Mouse (Mus musculus) urinary bladder, postnatal 25 days (tissue): ENCODE results near the gene Angpt4.

ENCODE experiments used
- DNase-seq: peaks from one replicate; pipeline ENCODE4 v3.0.0; 2022; ENCODE audit warnings: low spot score

Gene Angpt4

DNA sequence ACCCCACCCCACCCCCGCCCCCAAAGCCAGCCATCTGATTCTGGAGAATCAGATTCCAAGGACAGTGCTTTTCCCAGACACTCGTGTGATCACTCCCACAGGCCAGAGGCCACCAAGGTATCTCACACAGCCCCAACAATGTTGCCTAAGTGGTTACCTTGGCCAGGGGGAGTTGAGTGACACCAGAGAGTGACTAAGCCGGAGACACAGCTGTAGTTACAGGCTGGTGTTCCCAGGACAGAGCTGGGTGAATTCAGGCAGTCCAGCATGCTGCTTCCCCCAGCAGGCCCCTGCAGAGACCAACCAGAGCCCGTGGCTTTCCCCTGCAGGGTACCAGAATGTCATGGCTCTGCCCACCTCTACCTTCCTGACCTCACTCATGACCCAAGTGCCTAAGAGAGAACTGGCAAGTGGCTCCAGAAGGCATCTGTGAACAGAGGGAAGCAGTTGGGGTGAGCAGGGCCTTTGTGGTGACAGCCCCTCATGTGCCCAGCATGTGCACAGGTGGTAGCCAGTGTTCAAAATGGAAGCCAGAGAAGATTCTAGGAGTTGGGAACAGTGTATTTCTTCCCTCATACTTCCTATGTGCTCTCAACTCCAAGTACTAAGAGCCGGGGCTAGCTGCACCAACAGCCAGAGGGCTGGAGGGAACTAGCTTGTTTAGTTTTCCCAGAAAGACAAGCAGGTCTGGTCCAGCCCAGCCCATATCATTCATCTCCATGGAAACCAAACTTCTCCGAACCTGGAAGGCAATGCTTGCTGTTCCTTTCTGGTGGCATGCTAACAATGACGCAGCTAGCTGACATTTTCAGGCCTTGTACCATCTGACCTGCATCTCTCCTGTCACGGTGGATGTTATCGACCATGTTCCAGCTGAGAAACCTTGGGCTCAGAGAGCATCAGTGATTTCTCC lies 50.5 kb downstream of the Angpt4 start:
- no peak for DNase-seq

- DNase-seq, result peak; percentile 79
These were observed 51.5 kb downstream of the Angpt4 start for GRCm38 (mm10) chr2:151962474-151962873.

DNA sequence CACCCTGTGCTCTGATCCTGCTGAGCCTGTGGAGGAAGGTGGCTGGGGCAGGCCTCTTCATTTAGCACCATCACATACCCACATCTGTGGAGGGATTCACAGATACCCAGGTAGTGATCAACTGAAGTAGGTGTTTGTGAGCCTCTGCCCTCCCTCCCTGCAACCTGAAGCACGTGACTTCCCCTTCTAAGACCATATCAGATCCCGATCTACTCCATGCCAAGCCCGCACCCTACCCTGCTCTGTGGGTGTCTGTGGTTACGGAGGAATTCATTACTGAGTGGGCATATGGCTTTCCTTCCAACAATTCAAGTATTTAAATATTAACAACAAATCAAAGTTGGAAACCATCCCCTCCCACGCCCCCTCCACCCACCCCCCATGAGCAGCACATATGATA lies 52.3 kb downstream of the Angpt4 start:
- no peak for DNase-seq

DNA sequence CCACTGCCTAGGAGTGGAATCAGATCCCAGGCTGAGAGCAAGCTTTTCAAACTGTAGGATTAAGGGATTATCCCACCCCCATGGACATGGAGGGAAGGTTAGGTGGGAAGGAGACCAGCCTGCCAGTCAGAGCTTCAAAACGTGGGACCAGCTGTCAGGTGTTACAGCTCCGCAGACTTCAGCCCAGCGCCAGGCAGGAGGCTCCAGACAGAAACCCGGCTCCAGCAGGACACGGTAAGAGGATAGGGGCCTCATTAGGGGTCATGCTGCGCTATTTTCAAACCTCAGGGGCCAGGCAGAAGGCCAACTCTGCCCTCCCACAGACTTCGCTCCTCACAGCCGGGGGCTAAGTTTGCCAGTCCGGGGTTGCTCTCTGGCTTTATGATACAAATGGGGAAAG lies 53.0 kb downstream of the Angpt4 start:
- no peak for DNase-seq

- no peak for DNase-seq
These were observed 56.3 kb downstream of the Angpt4 start for GRCm38 (mm10) chr2:151967176-151967750.

DNA sequence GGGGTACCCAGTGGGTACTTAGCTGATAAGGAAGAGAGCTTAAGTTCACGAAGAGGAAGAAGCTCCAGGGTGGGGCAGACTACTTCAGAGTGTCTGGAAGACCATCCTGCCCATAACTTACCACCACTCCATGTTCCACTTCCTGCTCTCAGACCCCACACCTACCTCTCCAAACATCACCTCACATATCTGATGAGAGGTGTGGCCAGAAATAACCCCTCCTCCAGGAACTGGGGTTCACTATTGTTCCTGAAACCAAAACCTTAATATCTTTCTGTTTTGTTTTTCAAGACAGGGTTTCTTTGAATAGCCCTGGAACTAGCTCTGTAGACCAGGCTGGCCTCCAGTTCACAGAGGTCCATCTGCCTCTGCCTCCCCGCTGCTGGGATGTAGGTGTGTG lies 56.8 kb downstream of the Angpt4 start:
- DNase-seq, result no peak

DNA sequence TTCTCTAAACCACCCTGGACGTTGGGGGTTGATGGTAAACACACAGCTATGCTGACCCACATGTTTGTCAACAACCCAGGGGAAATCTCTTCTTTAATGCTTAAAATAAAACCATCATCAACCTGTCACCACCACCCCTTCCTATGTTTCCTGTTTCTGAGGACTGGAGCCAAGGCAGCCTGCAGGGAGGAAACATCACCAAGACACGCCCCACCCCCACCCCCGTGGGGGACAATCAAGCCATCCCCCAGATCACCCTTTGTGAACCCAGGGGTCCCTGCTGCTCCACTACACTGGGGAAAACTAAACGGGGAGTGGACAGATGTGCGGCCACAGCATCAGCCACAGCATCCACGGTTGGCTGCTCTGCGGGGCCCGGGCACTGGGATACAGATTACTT lies 57.4 kb downstream of the Angpt4 start:
- DNase-seq, result no peak

DNA sequence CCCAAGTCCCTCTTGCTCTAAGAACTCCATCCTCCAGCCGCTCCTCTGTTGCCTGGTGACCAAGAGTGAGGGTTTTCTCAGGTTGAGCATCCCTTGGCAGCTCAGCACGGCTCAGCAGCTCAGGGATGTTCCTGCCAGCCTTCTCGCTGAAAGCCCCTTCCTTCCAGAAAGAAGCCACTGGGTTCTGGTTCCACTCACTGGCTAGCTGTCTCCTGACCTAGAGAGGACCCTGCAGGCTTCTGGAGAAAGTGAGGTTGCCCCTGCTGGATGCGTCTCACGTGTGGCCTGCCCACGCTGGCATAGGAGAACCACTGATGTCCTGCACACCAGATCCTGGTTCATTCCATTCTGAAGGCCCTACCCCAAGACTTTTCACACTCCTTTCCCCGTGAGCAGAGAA lies 58.0 kb downstream of the Angpt4 start:
- DNase-seq, result no peak

DNA sequence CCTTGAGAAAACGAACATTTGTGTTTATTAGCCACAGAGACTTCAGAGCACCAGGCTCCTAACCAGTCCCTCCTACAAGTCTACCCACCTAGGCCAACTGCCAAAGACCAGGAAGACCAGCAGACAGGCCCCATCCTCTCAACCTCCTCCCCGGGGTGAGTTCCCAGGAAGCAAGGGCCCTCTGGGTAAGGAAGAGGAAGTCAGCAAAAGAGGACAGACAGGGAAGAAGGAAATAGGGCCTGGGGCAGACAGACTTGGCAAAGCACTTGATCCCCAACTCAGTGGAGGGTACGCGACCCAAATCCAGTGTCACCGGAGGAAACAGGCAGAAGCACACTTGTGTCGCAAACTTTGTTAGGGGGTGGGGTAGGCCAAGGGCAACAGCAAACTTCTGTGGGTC lies 58.4 kb downstream of the Angpt4 start:
- DNase-seq, result no peak

DNA sequence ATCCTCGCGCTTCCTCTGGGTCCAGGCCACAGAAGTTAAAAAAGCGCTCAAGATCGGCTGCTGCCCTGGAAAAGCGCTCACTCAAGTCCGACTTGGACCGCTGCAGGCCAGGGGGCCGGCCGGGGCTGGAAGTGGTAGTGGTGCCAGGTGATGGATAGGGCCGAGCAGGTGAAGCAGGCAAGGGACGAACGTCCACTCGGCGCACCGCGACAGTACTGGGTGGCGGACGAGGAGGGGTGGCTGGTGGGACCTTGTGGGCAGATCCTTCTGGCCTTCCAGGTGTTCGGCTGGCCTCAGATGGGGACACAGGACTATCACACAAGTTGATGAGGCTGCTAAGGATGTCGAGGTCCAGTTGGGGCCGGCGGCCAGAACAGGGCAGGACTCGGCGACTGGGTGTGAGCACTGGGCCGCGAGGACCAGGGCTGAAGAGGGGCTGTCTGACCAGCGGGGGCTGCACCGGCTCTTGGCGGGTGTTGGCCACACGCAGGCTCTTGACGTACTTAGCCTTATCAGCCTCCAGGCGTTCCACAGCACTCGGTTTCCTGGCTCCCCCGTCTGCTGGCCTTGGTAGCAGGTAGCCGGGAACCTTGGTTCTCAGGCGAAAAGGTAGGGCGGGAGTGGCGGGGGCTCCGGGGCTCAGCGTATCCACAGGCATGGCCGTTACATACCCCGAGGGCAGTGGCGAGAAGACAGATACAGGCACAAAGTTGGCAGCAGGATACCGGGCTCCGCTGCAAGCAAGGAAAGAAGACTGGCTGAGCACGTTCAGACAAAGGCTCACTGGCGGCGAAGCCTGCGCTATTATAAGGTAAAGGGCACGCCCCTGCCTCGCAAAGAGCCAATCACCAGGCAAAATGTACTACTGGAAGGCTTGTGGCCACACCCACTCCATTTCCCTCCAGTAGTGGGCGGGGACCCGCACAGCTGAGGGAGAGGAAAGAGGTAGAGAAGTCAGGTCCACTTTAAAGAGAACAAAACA lies 59.5 kb downstream of the Angpt4 start:
- peak; percentile 68 for DNase-seq

GRCm38 (mm10) chr2:151971748-151972147 lies 60.7 kb downstream of the Angpt4 start:
- DNase-seq, result no peak

DNA sequence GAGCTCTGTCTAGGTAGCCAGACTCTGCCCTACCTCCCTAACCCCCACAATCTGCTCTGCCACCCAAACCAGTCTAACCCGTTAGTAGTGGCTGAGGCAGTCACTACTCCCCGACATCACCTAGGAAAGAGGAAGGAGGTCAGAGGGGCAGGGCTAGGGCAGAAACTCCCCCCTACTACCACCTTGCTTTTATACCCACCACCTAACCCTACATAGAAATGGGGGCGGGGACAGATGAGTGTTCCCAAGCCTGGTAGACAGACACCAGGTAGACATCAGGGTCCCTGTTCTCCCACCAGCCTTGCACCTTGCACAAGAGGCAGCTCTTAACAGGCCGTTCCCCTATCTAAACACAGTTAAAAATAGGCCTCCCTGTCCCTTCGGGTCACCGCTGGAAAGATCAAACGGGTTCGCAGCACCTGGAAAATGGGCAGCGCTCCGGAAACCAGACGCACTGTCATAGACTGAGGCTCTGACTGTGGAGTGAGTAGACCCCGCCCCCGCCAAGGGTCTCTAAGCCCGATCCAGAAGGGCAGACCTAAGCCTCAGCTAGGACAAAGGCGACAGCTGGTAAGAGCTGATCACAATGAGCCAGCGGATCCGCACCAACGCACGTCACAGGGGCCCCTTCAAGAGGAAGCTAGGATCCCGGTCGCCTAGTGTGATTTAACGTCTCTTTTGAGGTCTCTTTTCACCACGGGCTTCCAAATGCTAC lies 62.0 kb downstream of the Angpt4 start:
- peak; percentile 31 for DNase-seq

GRCm38 (mm10) chr2:151973595-151974562 lies 62.9 kb downstream of the Angpt4 start:
- DNase-seq, result peak; percentile 60

GRCm38 (mm10) chr2:151975295-151975694 lies 64.3 kb downstream of the Angpt4 start:
- DNase-seq, result no peak

DNA sequence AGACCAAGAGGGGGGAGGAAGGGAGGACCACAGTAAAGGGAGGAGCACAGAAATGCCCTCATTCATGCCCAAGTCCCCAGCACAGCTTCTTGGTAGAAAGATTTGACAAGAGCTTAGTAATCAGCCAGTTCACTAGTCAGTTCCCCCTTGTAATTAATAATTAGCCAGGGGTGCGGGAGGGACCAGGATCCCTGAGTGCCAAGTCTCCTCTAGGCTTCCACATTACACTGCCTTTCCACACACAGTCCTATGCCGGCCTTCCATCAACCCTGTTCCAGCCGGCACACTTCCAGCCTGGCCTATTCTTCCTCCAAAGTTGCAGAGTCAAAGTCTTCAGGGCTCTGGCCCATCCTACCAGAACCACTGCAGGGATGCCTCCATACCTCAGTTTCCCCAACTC lies 65.1 kb downstream of the Angpt4 start:
- DNase-seq, result no peak

GRCm38 (mm10) chr2:151977689-151978440 lies 66.9 kb downstream of the Angpt4 start:
- DNase-seq, result no peak

DNA sequence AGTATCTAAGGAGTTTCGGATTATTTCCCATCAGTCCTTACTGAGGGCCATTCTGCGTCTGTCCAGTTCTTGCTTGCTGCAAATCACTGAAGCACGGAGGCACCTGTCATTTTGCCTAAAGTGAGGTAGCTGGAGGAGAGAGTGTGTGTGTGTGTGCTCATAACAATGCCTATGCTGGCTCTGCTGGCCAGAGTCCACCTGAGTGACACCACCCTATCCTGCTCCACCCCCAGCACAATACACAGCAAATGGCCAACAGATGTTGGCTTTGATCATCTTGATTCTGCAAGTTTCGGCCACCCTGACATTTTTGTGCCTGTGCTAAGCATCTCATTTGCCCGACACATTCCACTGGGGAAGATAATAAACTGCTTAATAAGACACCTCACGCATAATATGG lies 67.5 kb downstream of the Angpt4 start:
- no peak for DNase-seq

- DNase-seq, result peak; percentile 88
These were observed 68.7 kb downstream of the Angpt4 start, which contains the start of gene Fam110a for GRCm38 (mm10) chr2:151979470-151980354. Gene Fam110a, minus strand, starts transcription at chr2:151980219.

GRCm38 (mm10) chr2:151980355-151980693 lies 69.3 kb downstream of the Angpt4 start:
- DNase-seq, result no peak
